Mouse (Mus musculus): Measurements from ENCODE around the gene Hnrnpab. TPM values are rescaled to one million over a fixed set of nuclear protein-coding genes. Genes with fewer than 3 reads are reported as not detected.

Gene Hnrnpab
- polyA plus RNA-seq, 1 experiment from 2014 or later: 369 TPM

DNA sequence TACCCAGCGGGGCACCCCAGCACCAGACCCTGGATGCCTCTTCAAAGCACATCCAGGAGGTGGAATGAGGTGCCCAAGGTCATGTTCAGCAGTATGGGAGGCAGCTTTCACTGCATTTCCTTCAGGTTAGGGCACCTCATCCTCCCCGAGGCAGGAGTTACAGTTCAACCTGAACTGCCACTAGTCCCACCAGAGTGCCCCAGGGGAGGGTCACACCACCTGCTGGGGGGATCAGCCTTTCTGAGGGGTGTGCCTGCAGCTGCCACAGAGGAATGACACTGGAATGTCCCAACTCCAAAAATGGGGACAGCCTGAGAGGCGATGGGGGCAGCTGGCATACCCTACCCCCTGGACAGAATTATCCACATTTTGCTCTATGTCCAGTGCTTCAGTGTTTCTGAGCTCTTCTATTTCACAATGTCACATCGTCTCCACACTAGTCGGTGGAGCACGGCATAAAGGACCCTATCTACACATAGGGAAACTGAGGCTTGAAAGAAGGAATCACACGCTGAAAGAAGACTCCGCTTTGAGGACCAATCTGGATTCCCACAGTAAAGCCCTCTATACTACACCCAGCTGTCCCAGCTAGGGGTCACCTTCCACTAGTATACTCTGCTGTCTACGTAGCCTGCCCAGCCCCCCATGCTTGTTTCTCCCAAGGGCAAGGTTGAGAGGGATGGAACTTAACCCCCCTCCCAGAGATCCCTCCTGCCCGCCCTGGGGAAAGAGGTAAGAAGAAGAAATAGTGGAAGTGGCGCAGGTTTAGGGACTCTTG, 42.7 kb upstream of the Hnrnpab start:
- H3K4me3 ChIP-seq (ENCODE audit: control insufficient read depth in 1 of 2, insufficient read depth in 1 of 2, low read depth in 1 of 2, low read length in 2 of 2): peak overlapping the region; percentile 59 to 72
- H3K36me3 ChIP-seq (ENCODE audit: control insufficient read depth, insufficient read depth, low read length): peaks cover 10% of the 10 kb centered on the region
- no peaks in the 10 kb centered on the region for H3K27me3 ChIP-seq (ENCODE audit: control insufficient read depth, insufficient read depth, low read length)
- WGBS: 35% methylated on average over 11 of the region's 11 CpGs
- H3K27ac ChIP-seq (replicated peaks in 1 of 2; ENCODE audit: control insufficient read depth in 1 of 2, insufficient read depth in 1 of 2, low read depth in 2 of 2, low read length in 2 of 2): peak overlapping the region in 1 of 2 experiments; percentile 9; a peak in 3 of 4 replicates
- ATAC-seq (ENCODE audit: insufficient number of reproducible peaks, insufficient read depth, low FRiP score, low read depth): no peak
- H3K9me3 ChIP-seq (ENCODE audit: control insufficient read depth, low read length): no peaks in the 10 kb centered on the region
- peak overlapping the region; percentile 98 for H3K4me2 ChIP-seq (ENCODE audit: low read length)
- H3K9ac ChIP-seq (ENCODE audit: low read length): peak overlapping the region; percentile 86
- H3K4me1 ChIP-seq (ENCODE audit: control insufficient read depth in 2 of 2, insufficient read depth in 2 of 2, low read length in 2 of 2): peaks cover 21 to 25% of the 10 kb centered on the region in 2 experiments

DNA sequence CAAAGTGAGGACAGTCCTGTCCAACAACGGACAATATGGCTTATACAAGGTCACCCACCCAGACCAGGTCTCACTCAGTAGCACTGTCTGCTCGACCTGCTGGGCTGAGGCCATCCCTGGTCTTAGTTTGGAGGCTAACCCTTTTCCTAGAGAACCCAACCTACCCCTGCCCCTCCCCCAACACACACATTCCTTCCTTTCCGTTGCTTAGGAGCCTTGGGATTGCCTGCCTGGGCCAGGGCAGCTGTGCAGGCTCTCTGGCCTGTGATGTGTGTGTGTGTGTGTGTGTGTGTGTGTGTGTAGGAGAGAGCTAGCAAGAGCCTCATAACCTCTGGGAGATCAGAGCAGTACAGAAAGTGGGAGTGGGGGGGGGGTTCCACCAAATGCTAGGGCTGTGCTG, 41.9 kb upstream of the Hnrnpab start:
- 18% methylated on average over 3 of the region's 3 CpGs for whole genome bisulfite sequencing
- peak overlapping the region; percentile 86; the same call in 1 of the 2 replicates for H3K9ac ChIP-seq (ENCODE audit: low read length)
- no peaks in the 10 kb centered on the region for H3K9me3 ChIP-seq (ENCODE audit: control insufficient read depth, low read length)
- H3K4me1 ChIP-seq (ENCODE audit: control insufficient read depth in 2 of 2, insufficient read depth in 2 of 2, low read length in 2 of 2): peaks cover 21 to 25% of the 10 kb centered on the region in 2 experiments
- H3K27ac ChIP-seq (replicated peaks in 1 of 2; ENCODE audit: control insufficient read depth in 1 of 2, insufficient read depth in 1 of 2, low read depth in 2 of 2, low read length in 2 of 2): peak overlapping the region in 1 of 2 experiments; percentile 9; a peak in 3 of 4 replicates
- peak overlapping the region; percentile 98 for H3K4me2 ChIP-seq (ENCODE audit: low read length)
- ATAC-seq (ENCODE audit: insufficient number of reproducible peaks, insufficient read depth, low FRiP score, low read depth): no peak
- H3K27me3 ChIP-seq (ENCODE audit: control insufficient read depth, insufficient read depth, low read length): no peaks in the 10 kb centered on the region
- peak overlapping the region; percentile 10 to 59; a peak in 3 of 4 replicates for H3K4me3 ChIP-seq (ENCODE audit: control insufficient read depth in 1 of 2, insufficient read depth in 1 of 2, low read depth in 1 of 2, low read length in 2 of 2)
- H3K36me3 ChIP-seq (ENCODE audit: control insufficient read depth, insufficient read depth, low read length): peaks cover 17% of the 10 kb centered on the region

DNA sequence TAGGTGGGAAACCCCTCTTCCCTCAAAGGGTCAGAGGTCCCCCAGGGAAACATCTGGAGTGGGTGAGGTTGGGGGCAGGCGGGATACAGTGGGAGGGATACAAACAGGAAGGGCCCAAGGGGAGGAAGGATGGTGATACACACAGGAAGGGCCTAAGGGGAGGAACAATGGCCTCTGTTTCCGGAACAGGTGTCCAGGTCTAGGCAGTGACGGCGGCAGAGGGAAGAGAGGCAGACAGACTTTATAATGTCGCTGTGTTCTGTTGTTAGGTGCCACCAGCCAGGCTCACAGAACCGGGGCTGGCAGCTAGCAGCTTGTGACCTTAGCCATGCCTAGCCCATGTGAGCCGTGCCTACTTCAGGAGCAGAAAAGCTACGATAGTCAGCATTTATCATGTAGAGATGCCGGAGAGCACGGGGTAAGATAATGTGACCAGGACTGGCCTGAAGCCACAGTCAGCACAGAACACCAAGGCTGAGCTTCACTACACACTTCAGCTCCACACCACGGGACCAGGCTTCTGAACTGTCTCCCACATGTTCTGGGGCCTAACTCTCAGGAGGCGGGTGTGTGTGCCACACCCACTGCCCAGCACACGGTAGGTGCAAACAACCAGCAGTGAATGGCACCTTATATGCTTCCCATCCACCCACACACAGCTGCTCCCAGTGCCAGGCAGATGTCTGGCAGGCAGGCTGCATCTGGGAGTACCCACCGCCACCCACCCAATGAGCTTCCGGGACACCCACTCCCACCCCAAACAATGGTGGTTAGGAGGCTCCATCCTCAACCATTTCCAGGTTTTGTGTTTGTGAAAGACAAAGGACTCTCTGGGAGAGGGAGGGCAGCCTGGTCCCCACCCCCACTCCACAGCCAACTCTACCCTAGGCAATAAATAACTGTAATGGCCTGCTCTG, 40.4 kb upstream of the Hnrnpab start:
- Histone ChIP-seq H3K4me3 (ENCODE audit: control insufficient read depth in 1 of 2, insufficient read depth in 1 of 2, low read depth in 1 of 2, low read length in 2 of 2) (no peak overlapping the region), H3K27me3 (ENCODE audit: control insufficient read depth, insufficient read depth, low read length) (no peaks in the 10 kb centered on the region), H3K4me2 (ENCODE audit: low read length) (peak overlapping the region; percentile 16; the same call in 1 of the 2 replicates), H3K9me3 (ENCODE audit: control insufficient read depth, low read length) (no peaks in the 10 kb centered on the region), H3K27ac (replicated peaks in 1 of 2; ENCODE audit: control insufficient read depth in 1 of 2, insufficient read depth in 1 of 2, low read depth in 2 of 2, low read length in 2 of 2) (peak overlapping the region; percentile 51 to 61), H3K36me3 (ENCODE audit: control insufficient read depth, insufficient read depth, low read length) (peaks cover 27% of the 10 kb centered on the region), H3K4me1 (ENCODE audit: control insufficient read depth in 2 of 2, insufficient read depth in 2 of 2, low read length in 2 of 2) (peaks cover 21 to 28% of the 10 kb centered on the region in 2 experiments), H3K9ac (ENCODE audit: low read length) (0 out of 2 replicates have a peak overlapping the region, but pooled peaks have one; percentile 18)
- WGBS: 63% methylated on average over 15 of the region's 15 CpGs
- no peak for ATAC-seq (ENCODE audit: insufficient number of reproducible peaks, insufficient read depth, low FRiP score, low read depth)

DNA sequence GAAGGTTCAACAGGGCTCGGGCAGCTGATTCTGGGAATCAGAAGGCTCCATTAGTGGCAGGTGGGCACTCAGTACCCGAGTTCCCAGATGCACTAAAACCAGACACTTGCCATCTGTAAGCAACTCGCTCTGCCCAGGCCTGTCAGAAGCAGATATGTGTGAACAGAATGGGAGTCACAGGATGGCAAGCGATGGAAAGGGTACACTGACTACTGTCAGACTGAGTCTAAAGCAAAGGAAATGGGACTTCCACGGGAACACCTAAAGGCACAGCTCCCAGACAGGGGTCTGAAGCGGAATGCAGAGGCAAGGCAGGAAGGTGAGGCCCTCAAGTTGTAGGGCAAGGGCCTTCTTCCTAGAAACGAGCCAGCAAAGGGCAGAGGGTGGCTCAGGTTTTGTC, 39.6 kb upstream of the Hnrnpab start:
- Histone ChIP-seq H3K27ac (replicated peaks in 1 of 2; ENCODE audit: control insufficient read depth in 1 of 2, insufficient read depth in 1 of 2, low read depth in 2 of 2, low read length in 2 of 2) (peak overlapping the region in 1 of 2 experiments; percentile 7; a peak in 1 of 4 replicates), H3K9ac (ENCODE audit: low read length) (no peak overlapping the region)
- WGBS: 77% methylated on average over 7 of the region's 7 CpGs

DNA sequence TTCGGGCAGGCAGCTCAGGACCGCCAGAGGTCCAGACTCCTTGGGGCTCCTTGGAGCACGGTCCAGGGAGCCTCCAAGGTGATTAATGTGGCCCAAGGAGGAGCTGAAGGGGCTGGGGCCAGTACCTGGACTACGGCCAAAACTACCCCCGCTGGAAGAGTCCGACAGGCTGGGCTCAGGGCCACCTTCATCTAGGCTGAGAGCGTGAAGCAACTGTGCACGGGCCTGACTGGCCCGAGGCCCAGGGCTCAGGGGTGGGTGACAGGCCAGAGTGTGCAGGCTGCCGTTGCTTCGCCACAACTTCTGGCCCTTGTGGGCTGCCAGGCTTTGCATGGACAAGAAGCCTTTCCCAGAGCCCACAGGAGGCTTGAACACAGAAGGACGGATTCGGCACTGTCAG, 38.6 kb upstream of the Hnrnpab start:
- Histone ChIP-seq H3K4me2 (ENCODE audit: low read length) (no peak overlapping the region), H3K9me3 (ENCODE audit: control insufficient read depth, low read length) (no peaks in the 10 kb centered on the region), H3K4me3 (ENCODE audit: control insufficient read depth in 1 of 2, insufficient read depth in 1 of 2, low read depth in 1 of 2, low read length in 2 of 2) (no peak overlapping the region), H3K9ac (ENCODE audit: low read length) (no peak overlapping the region), H3K27me3 (ENCODE audit: control insufficient read depth, insufficient read depth, low read length) (no peaks in the 10 kb centered on the region), H3K36me3 (ENCODE audit: control insufficient read depth, insufficient read depth, low read length) (peaks cover 27% of the 10 kb centered on the region), H3K4me1 (ENCODE audit: control insufficient read depth in 2 of 2, insufficient read depth in 2 of 2, low read length in 2 of 2) (peaks cover 20 to 25% of the 10 kb centered on the region in 2 experiments), H3K27ac (replicated peaks in 1 of 2; ENCODE audit: control insufficient read depth in 1 of 2, insufficient read depth in 1 of 2, low read depth in 2 of 2, low read length in 2 of 2) (0 out of 4 replicates have a peak overlapping the region, but pooled peaks of 1 of the 2 experiments have one; percentile 19)
- no peak for ATAC-seq (ENCODE audit: insufficient number of reproducible peaks, insufficient read depth, low FRiP score, low read depth)
- 73% methylated on average over 13 of the region's 13 CpGs for WGBS

More for the DNA sequence above, 39.6 kb upstream of the Hnrnpab start:
- H3K4me2 ChIP-seq (ENCODE audit: low read length): no peak overlapping the region
- no peak for ATAC-seq (ENCODE audit: insufficient number of reproducible peaks, insufficient read depth, low FRiP score, low read depth)
- peaks cover 27% of the 10 kb centered on the region for H3K36me3 ChIP-seq (ENCODE audit: control insufficient read depth, insufficient read depth, low read length)
- H3K4me1 ChIP-seq (ENCODE audit: control insufficient read depth in 2 of 2, insufficient read depth in 2 of 2, low read length in 2 of 2): peaks cover 21 to 28% of the 10 kb centered on the region in 2 experiments
- H3K9me3 ChIP-seq (ENCODE audit: control insufficient read depth, low read length): no peaks in the 10 kb centered on the region
- no peak overlapping the region for H3K4me3 ChIP-seq (ENCODE audit: control insufficient read depth in 1 of 2, insufficient read depth in 1 of 2, low read depth in 1 of 2, low read length in 2 of 2)
- no peaks in the 10 kb centered on the region for H3K27me3 ChIP-seq (ENCODE audit: control insufficient read depth, insufficient read depth, low read length)

DNA sequence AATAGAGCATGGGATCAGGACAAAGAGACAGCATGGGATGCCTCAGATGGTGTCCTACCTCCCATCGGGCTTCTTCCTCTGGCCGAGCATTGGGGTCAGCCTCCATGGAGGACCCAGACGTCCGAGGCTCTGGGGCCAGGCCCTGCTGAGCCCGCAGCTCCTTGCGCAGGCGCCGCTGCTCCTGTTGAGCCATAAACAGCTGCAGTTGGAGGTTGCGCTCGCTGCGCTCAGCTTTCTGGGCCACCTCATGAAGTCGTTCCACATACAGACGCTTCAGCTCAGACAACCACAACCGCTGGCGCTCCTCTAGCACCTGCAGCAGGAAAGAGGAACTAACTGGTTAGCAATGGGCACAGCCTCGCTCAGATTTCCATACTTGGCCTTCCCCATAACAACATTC, 37.6 kb upstream of the Hnrnpab start:
- WGBS: 75% methylated on average over 16 of the region's 16 CpGs
- Histone ChIP-seq H3K36me3 (ENCODE audit: control insufficient read depth, insufficient read depth, low read length) (peaks cover 27% of the 10 kb centered on the region), H3K4me3 (ENCODE audit: control insufficient read depth in 1 of 2, insufficient read depth in 1 of 2, low read depth in 1 of 2, low read length in 2 of 2) (no peak overlapping the region), H3K4me1 (ENCODE audit: control insufficient read depth in 2 of 2, insufficient read depth in 2 of 2, low read length in 2 of 2) (peaks cover 9 to 17% of the 10 kb centered on the region in 2 experiments), H3K9me3 (ENCODE audit: control insufficient read depth, low read length) (no peaks in the 10 kb centered on the region), H3K4me2 (ENCODE audit: low read length) (no peak overlapping the region), H3K27ac (replicated peaks in 1 of 2; ENCODE audit: control insufficient read depth in 1 of 2, insufficient read depth in 1 of 2, low read depth in 2 of 2, low read length in 2 of 2) (no peak overlapping the region), H3K27me3 (ENCODE audit: control insufficient read depth, insufficient read depth, low read length) (no peaks in the 10 kb centered on the region), H3K9ac (ENCODE audit: low read length) (no peak overlapping the region)
- no peak for ATAC-seq (ENCODE audit: insufficient number of reproducible peaks, insufficient read depth, low FRiP score, low read depth)

DNA sequence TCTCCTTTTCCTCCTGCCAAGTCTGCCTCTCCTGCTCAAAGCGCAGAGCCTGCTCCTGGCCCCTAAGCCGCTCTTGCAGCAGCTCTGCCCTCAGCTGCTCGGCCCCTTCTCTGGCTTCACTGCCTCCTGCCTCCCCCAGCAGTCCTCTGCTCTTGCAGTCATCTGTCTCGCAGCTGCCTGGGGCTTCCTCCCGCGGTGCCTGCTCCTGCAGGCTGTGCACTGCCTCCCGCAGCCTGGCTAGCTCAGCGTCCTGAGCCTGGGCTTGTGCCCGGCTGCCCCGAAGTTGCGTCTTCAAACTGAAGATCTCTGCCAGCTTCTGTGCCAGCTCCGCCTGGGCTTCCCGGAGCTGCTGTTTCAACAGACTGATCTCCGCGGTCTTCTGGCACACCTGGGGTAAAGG, 37.1 kb upstream of the Hnrnpab start:
- H3K27ac ChIP-seq (replicated peaks in 1 of 2; ENCODE audit: control insufficient read depth in 1 of 2, insufficient read depth in 1 of 2, low read depth in 2 of 2, low read length in 2 of 2): no peak overlapping the region

More for the DNA sequence above, 37.1 kb upstream of the Hnrnpab start:
- Histone ChIP-seq H3K9ac (ENCODE audit: low read length) (no peak overlapping the region), H3K27me3 (ENCODE audit: control insufficient read depth, insufficient read depth, low read length) (no peaks in the 10 kb centered on the region), H3K4me2 (ENCODE audit: low read length) (peak overlapping the region; percentile 5; the same call in 1 of the 2 replicates), H3K4me3 (ENCODE audit: control insufficient read depth in 1 of 2, insufficient read depth in 1 of 2, low read depth in 1 of 2, low read length in 2 of 2) (no peak overlapping the region), H3K4me1 (ENCODE audit: control insufficient read depth in 2 of 2, insufficient read depth in 2 of 2, low read length in 2 of 2) (peaks cover 6 to 13% of the 10 kb centered on the region in 2 experiments; a peak in 3 of 4 replicates), H3K36me3 (ENCODE audit: control insufficient read depth, insufficient read depth, low read length) (peaks cover 27% of the 10 kb centered on the region), H3K9me3 (ENCODE audit: control insufficient read depth, low read length) (no peaks in the 10 kb centered on the region)
- ATAC-seq (ENCODE audit: insufficient number of reproducible peaks, insufficient read depth, low FRiP score, low read depth): no peak
- 47% methylated on average over 15 of the region's 15 CpGs for WGBS

All from heart, embryonic 14.5 days (tissue).